Mouse (Mus musculus) intestine, postnatal 0 days (tissue): ENCODE data around the gene Macrod1. TPM values are rescaled to one million over a fixed set of nuclear protein-coding genes. Genes with fewer than 3 reads are reported as not detected.

ENCODE experiments used
- ATAC-seq: fragments of 200-750 bp; cut with Nextera tagmentation; 2 replicates; pipeline ENCODE4 v1.8.0; 2017; ENCODE audit warnings: mild to moderate bottlenecking, moderate TSS enrichment, moderate library complexity
- H3K27ac ChIP-seq: fragments of 300-500 bp; sonication (generic); 2 replicates; pipeline ENCODE4 v1.5.1; 2014; ENCODE audit warnings: mild to moderate bottlenecking, low read depth, low read length, moderate library complexity
- H3K27me3 ChIP-seq: fragments of 300-500 bp; sonication (generic); replicated peaks from 2 replicates; pipeline ENCODE4 v1.6.1; 2014; ENCODE audit warnings: low read length, mixed read lengths; ENCODE audit not compliant: control insufficient read depth, insufficient read depth
- H3K36me3 ChIP-seq: fragments of 300-500 bp; sonication (generic); 2 replicates; pipeline ENCODE4 v1.6.1; 2014; ENCODE audit warnings: mild to moderate bottlenecking, moderate library complexity; ENCODE audit not compliant: control insufficient read depth, insufficient read depth
- H3K4me1 ChIP-seq: fragments of 300-500 bp; sonication (generic); replicated peaks from 2 replicates; pipeline ENCODE4 v1.6.1; 2014; ENCODE audit warnings: antibody characterized with exemption, low read length, mixed read lengths; ENCODE audit not compliant: control insufficient read depth, insufficient read depth
- H3K4me2 ChIP-seq: fragments of 300-500 bp; sonication (generic); replicated peaks from 2 replicates; pipeline ENCODE4 v1.6.1; 2014; ENCODE audit warnings: low read depth, mild to moderate bottlenecking, moderate library complexity
- H3K4me3 ChIP-seq: fragments of 300-500 bp; sonication (generic); 2 replicates; pipeline ENCODE4 v1.5.1; 2014; ENCODE audit warnings: low read depth, low read length
- H3K9ac ChIP-seq: fragments of 300-500 bp; sonication (generic); 2 replicates; pipeline ENCODE4 v1.6.1; 2014; ENCODE audit warnings: mild to moderate bottlenecking, low read depth, low read length
- H3K9me3 ChIP-seq: fragments of 300-500 bp; sonication (generic); 2 replicates; pipeline ENCODE4 v1.6.1; 2016; ENCODE audit warnings: mixed run types; ENCODE audit not compliant: control insufficient read depth
- CTCF ChIP-seq: sonication (generic); IDR thresholded peaks from 2 replicates; pipeline ENCODE4 v1.5.1; 2016; ENCODE audit warnings: low read depth, mild to moderate bottlenecking, control low read depth, antibody characterized with exemption, moderate library complexity
- WGBS: fragments of 180-500 bp; shearing (Covaris S2); extraction: QIAGEN DNeasy Blood & Tissue Kit; methylation state at CpG from one replicate; pipeline ENCODE4 v1.1.7; 2014; 5-methylcytosine and 5-hydroxymethylcytosine counted together
- polyA plus RNA-seq: library from polyadenylated mRNA; unstranded; fragments of >200 nt; fragmentation: Nextera tagmentation; extraction: Ambion mirVana; gene quantifications from 2 replicates; pipeline ENCODE4 v1.2.1, GENCODE M21; 2015

Gene Macrod1
- polyA plus RNA-seq, 1 experiment from 2014 or later, result 15.1 TPM

DNA sequence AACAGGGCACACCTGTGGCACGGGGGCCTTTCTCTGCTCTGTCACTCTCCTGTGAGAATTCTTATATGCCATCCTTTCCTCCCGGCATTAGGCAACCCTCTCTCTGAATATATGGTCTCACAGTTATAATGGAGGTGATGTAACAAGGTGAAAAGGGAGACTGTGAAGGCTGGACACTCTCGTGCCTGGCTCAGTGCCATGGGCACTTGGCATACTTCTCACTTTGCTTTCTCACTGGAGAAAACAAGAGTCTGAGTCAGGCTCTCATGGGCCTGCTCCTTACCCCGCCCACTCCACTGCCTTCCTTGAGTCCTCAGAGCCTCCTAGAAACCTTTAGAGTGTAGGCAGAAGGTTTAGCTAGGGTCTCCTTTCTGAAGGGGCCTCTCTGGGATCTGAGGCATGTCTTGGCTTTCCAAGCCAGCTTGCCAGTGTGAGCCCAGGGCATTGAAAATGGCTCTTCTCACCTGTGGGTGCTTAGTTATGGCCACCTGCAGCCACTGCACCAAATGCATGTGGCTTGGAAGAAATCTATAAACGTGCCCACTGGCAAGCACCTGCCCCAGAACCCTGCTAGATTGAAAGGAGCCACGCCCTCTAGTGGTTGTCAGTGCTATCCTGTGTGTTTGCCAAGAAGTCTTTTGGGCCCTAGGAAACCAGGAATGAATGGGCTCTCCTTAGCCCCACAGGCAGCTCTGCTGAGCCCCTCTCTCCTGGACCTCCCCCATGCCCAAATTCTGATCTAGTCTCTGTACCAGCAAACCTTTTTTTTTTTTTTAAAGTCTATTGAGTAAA lies 51.7 kb downstream of the Macrod1 start:
- no peaks in the 10 kb centered on the region for H3K27me3 ChIP-seq
- no peak for ATAC-seq
- 57% methylated on average over 6 of the region's 6 CpGs for WGBS
- no peak overlapping the region for H3K4me3 ChIP-seq
- H3K27ac ChIP-seq, result no peak overlapping the region
- H3K9me3 ChIP-seq, result no peaks in the 10 kb centered on the region
- peak; percentile 70 for TF ChIP-seq CTCF
- H3K36me3 ChIP-seq, result no peaks in the 10 kb centered on the region
- H3K4me2 ChIP-seq, result no peak overlapping the region
- H3K9ac ChIP-seq, result no peak overlapping the region
- H3K4me1 ChIP-seq, result 0 out of 2 replicates have a peak, but pooled peaks cover 3% of the 10 kb centered on the region

DNA sequence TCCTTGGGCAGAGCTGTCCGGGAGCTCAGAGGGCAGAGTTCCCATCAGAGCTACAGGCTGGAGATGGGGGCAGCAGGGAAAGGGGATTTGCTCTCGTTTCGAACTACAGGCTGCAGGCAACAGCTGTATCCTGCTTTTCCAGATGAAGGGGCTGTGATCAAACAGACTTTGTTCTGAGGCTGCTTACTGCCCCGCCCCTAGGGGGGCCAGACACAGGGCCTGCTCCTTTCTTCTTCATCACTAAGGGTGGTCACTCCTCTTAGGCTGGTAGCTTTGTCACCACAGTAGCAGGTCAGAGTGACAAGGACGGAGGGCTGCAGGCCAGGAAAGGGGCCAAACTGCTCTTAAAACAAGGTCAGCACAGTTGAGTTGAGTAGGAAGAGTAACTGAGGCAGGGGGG lies 53.5 kb downstream of the Macrod1 start:
- WGBS, result 22% methylated on average over 5 of the region's 5 CpGs
- Histone ChIP-seq H3K36me3 (no peaks in the 10 kb centered on the region), H3K4me3 (no peak overlapping the region), H3K4me2 (no peak overlapping the region), H3K9me3 (no peaks in the 10 kb centered on the region), H3K9ac (no peak overlapping the region), H3K4me1 (0 out of 2 replicates have a peak, but pooled peaks cover 3% of the 10 kb centered on the region), H3K27ac (no peak overlapping the region), H3K27me3 (no peaks in the 10 kb centered on the region)
- ATAC-seq, result no peak
- no peak for TF ChIP-seq CTCF

DNA sequence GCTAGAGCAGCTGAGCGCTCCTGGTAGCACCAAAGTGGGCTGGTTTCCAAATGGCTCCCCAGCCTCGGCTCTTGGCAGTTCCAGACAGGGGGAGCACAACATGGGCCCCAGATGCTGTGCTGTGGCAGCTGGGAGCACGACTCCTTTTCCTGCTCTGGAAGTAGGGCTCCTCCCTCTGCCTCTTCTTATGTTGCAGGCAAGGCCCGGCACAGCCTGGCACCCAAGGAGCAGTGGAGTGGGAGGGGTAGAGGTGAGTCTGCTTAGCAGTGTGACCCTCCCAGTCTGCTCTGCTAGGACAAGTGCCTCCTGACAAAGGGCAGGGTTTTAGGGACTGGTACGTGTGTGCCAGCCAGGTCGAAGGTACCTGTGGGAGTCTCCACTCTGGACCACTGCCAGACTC lies 54.3 kb downstream of the Macrod1 start:
- TF ChIP-seq CTCF, result 0 out of 2 replicates have a peak, but pooled peaks have one; percentile 10
- no peak overlapping the region for H3K27ac ChIP-seq
- no peak overlapping the region; the same call in 1 of the 2 replicates for H3K9ac ChIP-seq
- H3K9me3 ChIP-seq, result no peaks in the 10 kb centered on the region
- WGBS, result 44% methylated on average over 6 of the region's 6 CpGs
- H3K27me3 ChIP-seq, result no peaks in the 10 kb centered on the region
- 0 out of 2 replicates have a peak, but pooled peaks cover 3% of the 10 kb centered on the region for H3K4me1 ChIP-seq
- no peak overlapping the region for H3K4me2 ChIP-seq
- no peak overlapping the region for H3K4me3 ChIP-seq
- no peaks in the 10 kb centered on the region for H3K36me3 ChIP-seq
- ATAC-seq, result 0 out of 2 replicates have a peak, but pooled peaks have one; percentile 17

DNA sequence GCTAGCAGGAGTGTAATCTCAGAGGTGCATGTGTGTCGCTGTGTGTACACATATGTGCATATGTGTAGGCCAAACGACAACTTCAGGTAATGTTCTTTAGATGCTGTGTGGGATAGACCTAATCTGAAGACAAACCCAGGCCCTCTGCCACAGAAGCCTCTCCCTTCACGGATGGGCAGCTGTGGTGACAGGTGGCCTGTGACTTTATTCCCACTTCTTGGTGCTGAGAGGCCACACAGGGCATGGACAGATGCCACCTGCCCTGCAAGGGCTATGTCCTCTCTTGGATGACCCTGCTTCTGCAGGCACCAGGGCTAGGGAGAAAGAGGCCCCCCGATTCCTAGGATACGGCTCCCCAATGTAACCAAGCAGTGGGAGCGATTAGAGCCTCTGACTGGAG lies 54.7 kb downstream of the Macrod1 start:
- Histone ChIP-seq H3K9me3 (no peaks in the 10 kb centered on the region), H3K27ac (no peak overlapping the region), H3K27me3 (no peaks in the 10 kb centered on the region), H3K9ac (no peak overlapping the region), H3K4me3 (no peak overlapping the region), H3K36me3 (no peaks in the 10 kb centered on the region), H3K4me1 (0 out of 2 replicates have a peak, but pooled peaks cover 3% of the 10 kb centered on the region), H3K4me2 (no peak overlapping the region)
- no peak for TF ChIP-seq CTCF
- no peak for ATAC-seq
- WGBS, result 89% methylated on average over 6 of the region's 6 CpGs

DNA sequence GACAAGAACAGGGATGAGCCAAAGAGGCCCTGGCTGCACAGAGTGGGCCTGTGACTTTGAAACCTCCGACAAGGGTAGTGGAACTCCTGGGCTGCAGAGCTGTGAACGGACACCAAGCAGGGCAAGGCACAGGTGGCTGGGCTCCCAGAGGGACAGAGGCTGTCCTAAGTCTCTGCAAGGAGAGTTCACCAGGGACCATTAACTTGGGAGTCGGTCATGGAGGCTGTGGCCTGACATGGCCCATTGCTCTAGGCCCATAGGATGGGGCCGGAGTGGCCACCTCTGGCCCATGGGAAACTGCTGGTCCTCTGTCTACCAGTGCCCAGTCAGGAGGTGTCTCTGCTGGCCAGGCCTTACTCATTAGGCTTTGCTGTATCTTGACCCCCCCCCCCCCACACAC lies 55.1 kb downstream of the Macrod1 start:
- H3K9me3 ChIP-seq, result no peaks in the 10 kb centered on the region
- H3K36me3 ChIP-seq, result no peaks in the 10 kb centered on the region
- 90% methylated on average over 4 of the region's 4 CpGs for WGBS
- H3K4me2 ChIP-seq, result no peak overlapping the region
- no peaks in the 10 kb centered on the region for H3K27me3 ChIP-seq
- H3K4me1 ChIP-seq, result 0 out of 2 replicates have a peak, but pooled peaks cover 3% of the 10 kb centered on the region
- no peak overlapping the region for H3K27ac ChIP-seq
- no peak overlapping the region for H3K4me3 ChIP-seq
- ATAC-seq, result no peak
- no peak for TF ChIP-seq CTCF
- H3K9ac ChIP-seq, result no peak overlapping the region

DNA sequence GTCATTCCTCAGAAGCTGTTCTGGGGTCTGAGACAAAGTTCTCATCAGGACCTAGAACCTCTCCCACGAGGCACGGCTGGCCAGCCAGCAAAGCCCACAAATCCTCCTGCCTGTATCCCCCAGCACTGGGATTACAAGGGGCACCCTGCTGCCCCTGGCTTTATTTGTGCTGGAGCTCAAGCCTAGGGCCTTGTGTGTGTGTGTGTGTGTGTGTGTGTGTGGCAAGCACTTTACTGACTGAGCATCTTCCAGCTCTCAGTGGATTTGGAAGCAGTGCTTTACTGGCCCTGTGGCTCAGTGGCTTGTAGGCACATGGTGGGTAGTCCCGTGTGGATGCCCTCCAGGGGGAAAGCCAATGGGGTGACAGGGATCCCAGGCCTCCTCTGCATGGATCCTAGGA lies 56.0 kb downstream of the Macrod1 start:
- no peaks in the 10 kb centered on the region for H3K27me3 ChIP-seq
- no peak overlapping the region for H3K4me3 ChIP-seq
- WGBS, result 82% methylated on average over 3 of the region's 3 CpGs
- H3K27ac ChIP-seq, result no peak overlapping the region
- no peaks in the 10 kb centered on the region for H3K36me3 ChIP-seq
- ATAC-seq, result no peak
- TF ChIP-seq CTCF, result no peak
- no peak overlapping the region for H3K9ac ChIP-seq
- no peak overlapping the region for H3K4me2 ChIP-seq
- no peaks in the 10 kb centered on the region for H3K9me3 ChIP-seq
- H3K4me1 ChIP-seq, result 0 out of 2 replicates have a peak, but pooled peaks cover 3% of the 10 kb centered on the region
